Mouse (Mus musculus) stomach, embryonic 16.5 days (tissue): ENCODE results near the gene Cryzl2. TPM values are rescaled to one million over a fixed set of nuclear protein-coding genes. Genes with fewer than 3 reads are reported as not detected.
A peak's percentile ranks its signal among the peaks of the same experiment; 100 is the strongest.

Experiments
- ATAC-seq: fragments of 200-750 bp; cut with Nextera tagmentation; 2 replicates; pipeline ENCODE4 v1.8.0; 2017; ENCODE audit warnings: moderate number of reproducible peaks, moderate TSS enrichment; ENCODE audit not compliant: insufficient read depth, low FRiP score
- H3K27ac ChIP-seq: fragments of 300-500 bp; sonication (generic); 2 replicates; pipeline ENCODE4 v1.5.1; 2014; ENCODE audit warnings: low read length
- H3K27me3 ChIP-seq: fragments of 300-500 bp; sonication (generic); 2 replicates; pipeline ENCODE4 v1.6.1; 2014; ENCODE audit warnings: low read length, control low read depth, mixed read lengths; ENCODE audit not compliant: control insufficient read depth, insufficient read depth
- H3K36me3 ChIP-seq: fragments of 300-500 bp; sonication (generic); 2 replicates; pipeline ENCODE4 v1.6.1; 2014; ENCODE audit warnings: low read length; ENCODE audit not compliant: control insufficient read depth, insufficient read depth
- H3K4me1 ChIP-seq: fragments of 300-500 bp; sonication (generic); 2 replicates; pipeline ENCODE4 v1.6.1; 2014; ENCODE audit warnings: low read length, control low read depth, mixed read lengths; ENCODE audit not compliant: control insufficient read depth, insufficient read depth
- H3K4me2 ChIP-seq: fragments of 300-500 bp; sonication (generic); 2 replicates; pipeline ENCODE4 v1.6.1; 2014; ENCODE audit warnings: low read depth, low read length, mixed read lengths
- H3K4me3 ChIP-seq: fragments of 300-500 bp; sonication (generic); replicated peaks from 2 replicates; pipeline ENCODE4 v1.5.1; 2014; ENCODE audit warnings: mild to moderate bottlenecking, low read length
- H3K9ac ChIP-seq: fragments of 300-500 bp; sonication (generic); 2 replicates; pipeline ENCODE4 v1.6.1; 2014; ENCODE audit warnings: low read length
- H3K9me3 ChIP-seq: fragments of 300-500 bp; sonication (generic); replicated peaks from 2 replicates; pipeline ENCODE4 v1.6.1; 2016; ENCODE audit warnings: low read length, control low read depth; ENCODE audit not compliant: control insufficient read depth
- WGBS: fragments of 180-500 bp; shearing (Covaris S2); extraction: QIAGEN DNeasy Blood & Tissue Kit; methylation state at CpG from one replicate; pipeline ENCODE4 v1.1.7; 2014; 5-methylcytosine and 5-hydroxymethylcytosine counted together
- polyA plus RNA-seq: library from polyadenylated mRNA; unstranded; fragments of >200 nt; fragmentation: Nextera tagmentation; extraction: Ambion mirVana; gene quantifications from 2 replicates; pipeline ENCODE4 v1.2.1, GENCODE M21; 2015

Cryzl2 gene
- polyA plus RNA-seq, 1 experiment from 2014 or later: 13.2 TPM

DNA sequence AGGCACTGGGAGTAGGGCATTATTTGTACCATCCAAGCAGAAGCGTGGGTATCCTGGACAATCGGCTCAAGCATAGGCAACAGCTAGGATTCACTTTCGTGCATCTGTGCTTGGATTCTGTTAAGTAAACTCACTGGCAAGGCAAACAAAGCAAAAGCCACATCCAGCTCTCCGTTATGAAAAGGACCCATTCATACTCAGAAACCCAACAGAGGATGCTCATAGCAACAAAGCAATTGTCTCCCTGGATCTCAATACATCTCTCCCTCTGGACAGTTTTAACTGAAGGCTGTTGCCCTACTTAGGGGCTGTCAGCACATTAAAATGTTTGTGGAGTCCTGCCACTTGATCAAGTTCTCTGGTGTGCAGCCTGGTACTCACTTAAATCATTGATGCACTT, 11.2 kb upstream of the Cryzl2 start:
- ATAC-seq: no peak

DNA sequence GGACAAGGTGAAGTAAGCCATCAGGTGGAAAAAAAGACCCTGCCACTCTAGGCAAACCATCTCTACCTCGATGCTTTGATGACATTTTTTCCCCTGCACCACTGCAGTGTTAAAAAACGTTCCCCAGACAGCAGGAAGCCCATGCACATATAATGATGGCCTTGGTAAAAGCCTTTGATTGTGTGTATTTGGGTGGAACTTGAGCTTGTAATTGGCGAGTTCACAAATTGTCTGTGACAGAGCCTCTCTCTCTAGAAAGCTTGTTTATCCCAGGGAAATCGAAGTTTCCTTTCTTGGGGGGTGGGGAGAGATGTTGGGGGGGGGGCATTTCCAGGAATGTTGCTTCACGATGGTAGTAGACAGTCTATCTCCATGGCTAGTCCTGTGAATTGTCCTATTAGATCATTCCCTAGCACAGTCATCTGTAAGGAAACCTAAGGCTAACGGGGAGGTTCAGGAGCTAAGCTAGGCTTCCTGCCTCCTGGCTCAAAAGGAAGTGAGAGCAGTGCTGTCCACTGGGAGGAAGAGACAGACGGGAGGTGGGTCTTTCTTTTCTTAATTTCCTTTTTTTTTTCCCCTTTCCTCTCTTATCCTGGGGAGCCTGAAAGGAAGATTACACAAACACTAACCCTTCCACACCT, 10.1 kb upstream of the Cryzl2 start:
- Histone ChIP-seq H3K4me3 (no peak overlapping the region), H3K36me3 (no peaks in the 10 kb centered on the region), H3K27me3 (no peaks in the 10 kb centered on the region), H3K4me2 (no peak overlapping the region), H3K4me1 (0 out of 2 replicates have a peak, but pooled peaks cover 5% of the 10 kb centered on the region), H3K9ac (no peak overlapping the region), H3K9me3 (no peaks in the 10 kb centered on the region), H3K27ac (no peak overlapping the region)
- ATAC-seq: no peak
- WGBS: 40% methylated on average over 7 of the region's 7 CpGs

More for the DNA sequence above, 11.2 kb upstream of the Cryzl2 start:
- Histone ChIP-seq H3K4me1 (0 out of 2 replicates have a peak, but pooled peaks cover 5% of the 10 kb centered on the region), H3K4me3 (no peak overlapping the region), H3K9me3 (no peaks in the 10 kb centered on the region), H3K36me3 (no peaks in the 10 kb centered on the region), H3K27me3 (no peaks in the 10 kb centered on the region), H3K9ac (no peak overlapping the region), H3K27ac (no peak overlapping the region), H3K4me2 (no peak overlapping the region)
- WGBS: 63% methylated on average over 4 of the region's 4 CpGs

DNA sequence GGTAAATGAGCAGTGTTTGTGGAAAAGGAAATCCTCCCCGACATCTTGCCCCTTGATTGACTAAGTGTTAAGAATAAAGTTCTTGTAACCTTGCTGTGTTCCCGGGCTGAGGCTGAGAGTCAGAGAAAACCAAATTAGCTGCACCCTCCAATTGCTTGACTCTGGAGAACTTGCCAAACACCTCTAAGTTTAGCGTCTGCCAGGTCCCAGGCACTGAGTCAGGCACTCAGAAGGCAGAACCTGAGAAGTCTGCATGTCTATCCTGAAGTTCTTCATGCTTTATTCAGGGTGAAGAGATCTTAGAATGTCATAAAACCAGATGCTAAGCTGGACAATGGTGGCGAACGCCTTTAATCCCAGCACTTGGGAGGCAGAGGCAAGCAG, 9.6 kb upstream of the Cryzl2 start:
- H3K9ac ChIP-seq: no peak overlapping the region
- H3K4me3 ChIP-seq: no peak overlapping the region
- H3K36me3 ChIP-seq: no peaks in the 10 kb centered on the region
- H3K4me1 ChIP-seq: 0 out of 2 replicates have a peak, but pooled peaks cover 5% of the 10 kb centered on the region
- 65% methylated on average over 5 of the region's 5 CpGs for WGBS
- no peaks in the 10 kb centered on the region for H3K27me3 ChIP-seq
- no peaks in the 10 kb centered on the region for H3K9me3 ChIP-seq
- no peak overlapping the region for H3K4me2 ChIP-seq
- no peak for ATAC-seq
- no peak overlapping the region for H3K27ac ChIP-seq

DNA sequence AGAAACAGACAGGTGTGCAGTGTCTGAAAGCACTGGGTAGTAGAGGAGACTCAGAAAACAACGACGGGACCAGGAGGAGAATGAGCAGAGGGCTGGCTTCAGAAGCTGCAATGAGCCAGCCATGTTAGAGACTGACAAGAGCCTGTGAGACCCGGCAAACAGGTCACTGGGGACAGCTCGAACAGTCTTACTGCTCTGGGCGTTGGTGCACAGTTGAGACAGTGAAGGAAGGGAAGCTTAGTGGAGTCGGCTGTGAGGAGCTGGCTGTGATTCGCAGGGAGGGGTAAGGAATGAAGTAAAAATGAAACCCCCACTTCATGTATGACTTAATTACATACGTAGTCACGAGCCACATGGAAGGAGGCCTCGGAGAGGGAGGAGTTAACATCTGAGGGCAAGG, 8.8 kb upstream of the Cryzl2 start:
- Histone ChIP-seq H3K36me3 (no peaks in the 10 kb centered on the region), H3K27ac (peak overlapping the region; percentile 54), H3K27me3 (no peaks in the 10 kb centered on the region), H3K9me3 (no peaks in the 10 kb centered on the region), H3K9ac (peak overlapping the region; percentile 38), H3K4me1 (no peaks in the 10 kb centered on the region), H3K4me3 (peak overlapping the region; percentile 24), H3K4me2 (peak overlapping the region; percentile 51)
- ATAC-seq: peak; percentile 9; the same call in 1 of the 2 replicates
- WGBS: 12% methylated on average over 10 of the region's 10 CpGs

DNA sequence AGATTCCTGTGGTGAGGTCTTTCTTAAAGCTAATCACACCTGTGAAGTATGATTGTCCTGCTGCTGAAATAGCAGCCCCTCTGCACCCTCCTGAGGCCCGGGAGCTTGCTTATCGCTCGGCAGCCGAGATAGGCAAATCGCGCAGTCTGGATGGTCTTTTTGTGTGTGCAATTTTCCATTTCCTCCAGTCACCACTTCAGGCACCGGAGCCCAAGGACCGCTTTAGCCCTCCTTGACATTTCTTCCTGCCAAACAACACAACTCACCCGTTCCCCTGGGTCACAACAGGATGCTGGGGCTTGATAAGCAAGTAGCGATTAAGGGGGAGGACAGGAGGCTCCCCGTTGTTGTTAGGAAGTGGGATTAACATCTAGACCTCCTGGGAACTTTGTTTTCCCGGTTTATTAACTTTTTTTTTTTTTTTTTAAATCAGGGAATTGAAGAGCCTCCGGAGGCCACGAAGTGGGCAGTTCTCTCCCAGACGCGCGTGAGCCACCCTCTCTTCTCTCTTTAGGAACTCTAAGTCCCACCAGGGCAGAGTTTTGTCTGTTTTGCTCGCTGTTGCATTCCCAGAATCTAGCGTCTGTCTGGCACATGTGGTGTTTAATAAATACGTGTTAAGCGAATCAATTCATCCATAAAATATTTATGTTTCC, 8.3 kb upstream of the Cryzl2 start:
- no peak; the same call in 1 of the 2 replicates for ATAC-seq
- H3K9ac ChIP-seq: peak overlapping the region; percentile 38
- no peaks in the 10 kb centered on the region for H3K36me3 ChIP-seq
- H3K9me3 ChIP-seq: no peaks in the 10 kb centered on the region
- WGBS: 16% methylated on average over 21 of the region's 21 CpGs
- H3K4me1 ChIP-seq: no peaks in the 10 kb centered on the region
- peak overlapping the region; percentile 24 for H3K4me3 ChIP-seq
- H3K27me3 ChIP-seq: no peaks in the 10 kb centered on the region
- H3K4me2 ChIP-seq: peak overlapping the region; percentile 51
- peak overlapping the region; percentile 54 for H3K27ac ChIP-seq

DNA sequence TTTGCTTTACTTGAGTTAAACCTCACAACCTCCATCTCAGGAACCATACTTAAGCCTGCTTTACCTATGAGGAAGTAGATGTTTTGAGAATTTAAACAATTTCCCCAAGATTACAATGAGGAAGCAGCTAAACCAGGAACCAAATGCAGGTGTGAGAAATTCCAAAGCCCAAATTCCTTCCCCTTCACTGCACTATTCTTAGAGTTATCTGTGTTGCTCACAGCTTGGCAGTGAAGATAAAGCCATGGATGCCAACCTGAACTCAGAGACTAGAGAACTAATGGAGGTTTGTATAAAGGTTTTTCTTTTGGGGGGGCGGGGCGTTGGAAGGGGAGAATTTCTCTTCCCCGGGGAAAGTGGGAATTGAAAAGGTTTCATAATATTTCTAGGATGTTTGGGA, 6.1 kb upstream of the Cryzl2 start:
- Histone ChIP-seq H3K36me3 (no peaks in the 10 kb centered on the region), H3K4me2 (no peak overlapping the region), H3K4me1 (no peaks in the 10 kb centered on the region), H3K4me3 (no peak overlapping the region), H3K27me3 (no peaks in the 10 kb centered on the region), H3K27ac (no peak overlapping the region), H3K9ac (no peak overlapping the region), H3K9me3 (no peaks in the 10 kb centered on the region)
- no peak for ATAC-seq
- WGBS: 76% methylated on average over 3 of the region's 3 CpGs

DNA sequence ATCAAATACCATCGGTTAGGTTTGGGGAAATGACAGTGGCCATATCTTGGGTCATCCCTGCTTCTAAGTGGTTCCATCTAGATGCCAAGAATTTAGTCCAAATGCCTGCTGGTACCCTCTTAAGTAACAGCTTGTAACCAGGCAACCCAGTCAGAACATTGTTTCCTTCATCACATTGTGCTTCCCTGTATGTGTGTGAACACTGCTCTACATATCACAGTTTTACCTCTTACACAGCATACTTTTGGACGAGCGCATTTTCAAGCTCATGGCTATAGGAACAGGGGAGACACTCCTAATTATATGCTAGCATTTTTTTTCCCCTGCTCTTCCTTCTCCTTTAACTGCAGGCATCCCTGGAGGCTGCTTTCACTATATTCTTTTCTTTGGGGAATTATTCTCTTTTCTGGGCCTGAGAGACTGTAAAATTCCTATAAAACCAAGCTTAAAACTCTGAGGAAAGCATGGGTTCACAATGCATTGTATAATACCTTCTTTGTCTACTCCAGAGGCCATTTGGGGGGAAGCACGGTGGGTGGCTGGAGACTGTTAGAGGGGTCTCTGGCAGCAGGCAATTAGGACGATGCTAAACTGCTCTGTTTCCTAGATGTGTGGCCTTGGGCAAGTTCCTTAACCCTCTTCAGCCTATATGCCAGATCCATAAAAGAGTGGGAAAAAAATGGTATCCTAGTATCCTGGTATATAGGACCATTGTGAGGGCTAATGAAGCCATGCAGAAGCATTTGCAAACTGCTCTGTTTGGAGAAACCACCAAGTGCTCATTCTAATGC, 5.4 kb upstream of the Cryzl2 start:
- H3K4me2 ChIP-seq: no peak overlapping the region
- no peak overlapping the region for H3K4me3 ChIP-seq
- H3K4me1 ChIP-seq: no peaks in the 10 kb centered on the region
- no peak overlapping the region for H3K9ac ChIP-seq
- no peaks in the 10 kb centered on the region for H3K27me3 ChIP-seq
- H3K9me3 ChIP-seq: no peaks in the 10 kb centered on the region
- 75% methylated on average over 5 of the region's 5 CpGs for WGBS
- no peak for ATAC-seq
- H3K36me3 ChIP-seq: no peaks in the 10 kb centered on the region
- no peak overlapping the region for H3K27ac ChIP-seq

DNA sequence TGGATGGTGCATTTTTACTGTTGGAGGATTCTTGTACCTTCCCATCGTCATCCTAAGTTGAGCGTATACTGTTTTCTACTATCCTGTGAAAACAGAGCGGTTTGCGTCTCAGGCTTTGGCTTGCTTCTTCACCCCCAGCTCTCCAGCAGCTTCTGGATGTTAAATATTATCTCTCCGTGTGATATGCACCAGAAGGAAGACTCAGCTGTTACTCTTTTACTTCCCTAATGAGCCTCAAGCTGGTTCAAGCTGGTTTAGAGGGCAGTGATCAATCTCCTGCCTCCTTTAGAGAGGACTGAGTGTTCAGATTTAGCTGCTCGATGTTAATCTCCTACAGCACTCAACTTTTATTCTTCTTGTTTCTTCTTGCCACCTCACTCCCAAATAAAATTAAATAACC, 3.5 kb upstream of the Cryzl2 start:
- no peaks in the 10 kb centered on the region for H3K9me3 ChIP-seq
- H3K4me1 ChIP-seq: 0 out of 2 replicates have a peak, but pooled peaks cover 6% of the 10 kb centered on the region
- H3K27ac ChIP-seq: no peak overlapping the region
- H3K4me2 ChIP-seq: no peak overlapping the region
- no peak for ATAC-seq
- H3K4me3 ChIP-seq: no peak overlapping the region
- no peak overlapping the region for H3K9ac ChIP-seq
- no peaks in the 10 kb centered on the region for H3K36me3 ChIP-seq
- no peaks in the 10 kb centered on the region for H3K27me3 ChIP-seq
- WGBS: 72% methylated on average over 6 of the region's 6 CpGs

DNA sequence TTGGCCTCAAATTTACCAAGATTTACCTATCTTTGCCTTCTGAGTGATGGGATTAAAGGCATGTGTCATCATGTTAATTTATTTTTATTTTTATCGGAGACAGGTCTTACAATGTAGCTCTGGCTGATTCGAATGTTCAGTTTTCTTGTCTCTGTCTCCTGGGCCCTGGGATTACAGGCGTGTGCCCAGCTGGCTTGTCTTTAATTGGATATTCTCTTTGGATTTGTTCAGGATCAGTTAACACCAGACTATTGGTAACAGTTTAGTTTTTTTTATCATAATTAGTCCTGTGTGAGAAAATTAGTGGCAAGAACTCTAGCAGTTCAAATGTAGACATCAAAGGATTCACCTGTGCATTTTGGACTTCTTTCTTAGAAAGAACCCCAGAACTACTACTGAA, 588 bp upstream of the Cryzl2 start:
- Histone ChIP-seq H3K4me3 (no peak overlapping the region), H3K4me1 (0 out of 2 replicates have a peak, but pooled peaks cover 6% of the 10 kb centered on the region), H3K36me3 (no peaks in the 10 kb centered on the region), H3K27ac (no peak overlapping the region), H3K27me3 (no peaks in the 10 kb centered on the region), H3K9ac (no peak overlapping the region), H3K9me3 (no peaks in the 10 kb centered on the region), H3K4me2 (no peak overlapping the region)
- ATAC-seq: no peak
- 91% methylated on average over 3 of the region's 3 CpGs for WGBS
